Mouse (Mus musculus) hindbrain, embryonic 10.5 days (tissue): ENCODE measurements around the gene Sgms2. TPM values are rescaled to one million over a fixed set of nuclear protein-coding genes. Genes with fewer than 3 reads are reported as not detected.
A peak's percentile ranks its signal among the peaks of the same experiment; 100 is the strongest.

Experiments used
- DNase-seq: peaks from one replicate; pipeline ENCODE4 v3.0.0-alpha.2; 2017; ENCODE audit warnings: low spot score
- H3K27ac ChIP-seq: fragments of 300-500 bp; sonication (generic); 2 replicates; pipeline ENCODE4 v1.5.1; 2016; ENCODE audit warnings: mild to moderate bottlenecking, moderate library complexity
- H3K27me3 ChIP-seq: fragments of 300-500 bp; sonication (generic); 2 replicates; pipeline ENCODE4 v1.6.1; 2016; ENCODE audit warnings: mild to moderate bottlenecking; ENCODE audit not compliant: poor library complexity, insufficient read depth, severe bottlenecking
- H3K36me3 ChIP-seq: fragments of 300-500 bp; sonication (generic); 2 replicates; pipeline ENCODE4 v1.6.1; 2016; ENCODE audit warnings: mild to moderate bottlenecking, moderate library complexity
- H3K4me1 ChIP-seq: fragments of 300-500 bp; sonication (generic); replicated peaks from 2 replicates; pipeline ENCODE4 v1.6.1; 2016; ENCODE audit warnings: mild to moderate bottlenecking
- H3K4me3 ChIP-seq: fragments of 300-500 bp; sonication (generic); 2 replicates; pipeline ENCODE4 v1.5.1; 2016; ENCODE audit warnings: mild to moderate bottlenecking, moderate library complexity
- H3K9me3 ChIP-seq: fragments of 300-500 bp; sonication (generic); 2 replicates; pipeline ENCODE4 v1.6.1; 2016; ENCODE audit warnings: mild to moderate bottlenecking, moderate library complexity
- WGBS: fragments of 180-500 bp; shearing (Covaris S2); methylation state at CpG from one replicate; pipeline ENCODE4 v1.1.7; 2016; 5-methylcytosine and 5-hydroxymethylcytosine counted together
- polyA plus RNA-seq: library from polyadenylated mRNA; unstranded; fragments of >200 nt; fragmentation: Nextera tagmentation; extraction: Ambion mirVana; gene quantifications from 2 replicates; pipeline ENCODE4 v1.2.1, GENCODE M21; 2016

Sgms2 gene
- polyA plus RNA-seq: 0.47 and 2.7 TPM in 2 replicates

DNA sequence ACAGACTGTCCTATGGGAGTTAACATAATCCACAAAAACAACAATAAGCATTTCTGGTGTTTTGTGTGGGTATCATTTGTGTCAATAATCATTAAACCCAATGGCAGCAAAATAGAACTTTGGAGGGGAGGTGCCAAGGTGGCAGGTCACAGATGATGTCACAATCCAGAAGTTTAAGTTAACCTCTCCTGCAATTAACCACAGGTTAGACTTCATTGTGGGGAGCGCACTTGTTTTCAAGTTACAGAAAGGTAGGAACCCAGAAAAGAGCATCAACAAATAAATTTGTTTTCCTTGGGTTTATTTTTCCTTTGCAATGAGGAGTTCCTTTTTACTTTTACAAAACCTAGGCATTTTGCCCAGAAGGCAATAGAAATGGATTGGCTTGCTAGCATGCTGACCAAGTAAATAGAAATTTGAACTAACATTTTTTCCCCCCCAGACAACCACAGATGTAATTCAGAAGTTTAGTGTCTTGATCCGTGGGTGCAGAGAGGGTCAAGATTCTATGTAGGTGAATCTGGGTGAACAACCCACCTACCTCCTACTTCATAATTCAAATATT is at the start of gene Sgms2:
Gene Sgms2 (minus strand): TSS at position 51 of the 565 bp plus-strand sequence.
- 86% methylated on average over 2 of the region's 2 CpGs for WGBS
- Histone ChIP-seq H3K27me3 (peaks cover 81% of the 10 kb centered on the region), H3K4me3 (peak within 1 kb of the TSS; percentile 75), H3K36me3 (no peaks in the 10 kb centered on the region), H3K27ac (peak within 1 kb of the TSS; percentile 84), H3K9me3 (no peaks in the 10 kb centered on the region), H3K4me1 (peaks cover 18% of the 10 kb centered on the region)
- no peak for DNase-seq

DNA sequence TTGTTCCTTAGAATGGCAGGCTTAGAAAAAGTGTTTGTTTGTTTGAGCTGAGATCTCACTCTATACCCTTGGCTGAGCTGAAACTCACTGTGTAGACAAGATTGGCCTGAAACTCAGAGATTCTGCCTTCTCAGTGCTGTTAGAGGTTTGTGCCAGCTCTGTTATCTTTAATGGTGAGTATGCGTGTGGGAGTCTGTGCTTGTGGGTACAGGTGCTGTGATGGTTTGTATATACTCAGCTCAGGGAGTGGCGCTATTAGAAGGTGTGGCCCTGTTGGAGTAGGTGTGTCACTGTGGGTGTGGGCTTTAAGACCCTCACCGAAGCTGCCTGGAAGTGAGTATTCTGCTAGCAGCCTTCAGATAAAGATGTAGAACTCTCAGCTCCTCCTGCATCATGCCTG is 34.0 kb upstream of the Sgms2 start:
- Histone ChIP-seq H3K4me1 (no peaks in the 10 kb centered on the region), H3K9me3 (no peaks in the 10 kb centered on the region), H3K36me3 (no peaks in the 10 kb centered on the region), H3K27ac (no peak overlapping the region), H3K4me3 (no peak overlapping the region), H3K27me3 (no peaks in the 10 kb centered on the region)
- WGBS: 86% methylated on average over 3 of the region's 3 CpGs
- no peak for DNase-seq

DNA sequence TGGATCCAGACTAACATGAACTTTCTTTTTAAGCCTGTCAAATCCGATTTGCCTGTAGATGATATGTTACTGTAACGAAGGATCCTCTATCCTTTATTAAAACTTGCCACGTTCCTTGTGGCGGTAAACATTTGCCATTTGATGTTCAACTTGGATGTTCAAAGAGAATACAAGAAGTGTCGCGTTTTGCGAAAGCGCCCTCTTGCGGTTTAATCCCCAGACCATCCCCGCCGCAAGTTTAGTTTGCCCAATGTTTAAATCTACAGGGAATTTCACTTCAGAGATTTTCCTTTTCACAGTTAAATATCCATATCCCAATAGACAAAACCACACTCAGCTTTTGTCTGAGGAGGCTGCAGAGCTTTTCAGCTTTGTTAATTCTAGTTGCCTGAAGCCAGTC is 33.6 kb upstream of the Sgms2 start:
- H3K9me3 ChIP-seq: no peaks in the 10 kb centered on the region
- WGBS: 29% methylated on average over 11 of the region's 11 CpGs
- no peak overlapping the region for H3K4me3 ChIP-seq
- no peak overlapping the region for H3K27ac ChIP-seq
- no peaks in the 10 kb centered on the region for H3K4me1 ChIP-seq
- no peaks in the 10 kb centered on the region for H3K36me3 ChIP-seq
- peak; percentile 27 for DNase-seq
- H3K27me3 ChIP-seq: no peaks in the 10 kb centered on the region

GRCm38 (mm10) chr3:131524210-131524609 is 33.0 kb upstream of the Sgms2 start:
- WGBS: 79% methylated on average over 5 of the region's 5 CpGs
- DNase-seq: no peak
- Histone ChIP-seq H3K4me1 (no peaks in the 10 kb centered on the region), H3K27ac (no peak overlapping the region), H3K9me3 (no peaks in the 10 kb centered on the region), H3K27me3 (no peaks in the 10 kb centered on the region), H3K4me3 (no peak overlapping the region), H3K36me3 (no peaks in the 10 kb centered on the region)

GRCm38 (mm10) chr3:131523749-131524148 is 32.5 kb upstream of the Sgms2 start:
- no peak for DNase-seq

GRCm38 (mm10) chr3:131522243-131522642 is 31.0 kb upstream of the Sgms2 start:
- Histone ChIP-seq H3K27ac (no peak overlapping the region), H3K36me3 (no peaks in the 10 kb centered on the region), H3K27me3 (no peaks in the 10 kb centered on the region), H3K4me1 (no peaks in the 10 kb centered on the region), H3K4me3 (no peak overlapping the region), H3K9me3 (no peaks in the 10 kb centered on the region)
- WGBS: 93% methylated on average over 7 of the region's 7 CpGs
- no peak for DNase-seq

More at GRCm38 (mm10) chr3:131523749-131524148, 32.5 kb upstream of the Sgms2 start:
- 88% methylated on average over 9 of the region's 9 CpGs for WGBS
- no peaks in the 10 kb centered on the region for H3K36me3 ChIP-seq
- H3K4me1 ChIP-seq: no peaks in the 10 kb centered on the region
- no peak overlapping the region for H3K27ac ChIP-seq
- H3K27me3 ChIP-seq: no peaks in the 10 kb centered on the region
- H3K4me3 ChIP-seq: no peak overlapping the region
- no peaks in the 10 kb centered on the region for H3K9me3 ChIP-seq

- no peaks in the 10 kb centered on the region for H3K36me3 ChIP-seq
- no peaks in the 10 kb centered on the region for H3K27me3 ChIP-seq
- DNase-seq: no peak
- 67% methylated on average over 4 of the region's 4 CpGs for WGBS
- no peak overlapping the region for H3K4me3 ChIP-seq
- H3K4me1 ChIP-seq: no peaks in the 10 kb centered on the region
- H3K9me3 ChIP-seq: no peaks in the 10 kb centered on the region
- no peak overlapping the region for H3K27ac ChIP-seq
Observed at GRCm38 (mm10) chr3:131521206-131521605, 30.0 kb upstream of the Sgms2 start.

- H3K9me3 ChIP-seq: no peaks in the 10 kb centered on the region
- no peak for DNase-seq
- H3K4me3 ChIP-seq: no peak overlapping the region
- H3K27ac ChIP-seq: no peak overlapping the region
- WGBS: 85% methylated on average over 6 of the region's 6 CpGs
- H3K27me3 ChIP-seq: no peaks in the 10 kb centered on the region
- H3K36me3 ChIP-seq: no peaks in the 10 kb centered on the region
- H3K4me1 ChIP-seq: no peaks in the 10 kb centered on the region
Observed at GRCm38 (mm10) chr3:131517756-131518155, 26.5 kb upstream of the Sgms2 start.

GRCm38 (mm10) chr3:131516332-131516999 is 25.3 kb upstream of the Sgms2 start:
- Histone ChIP-seq H3K9me3 (no peaks in the 10 kb centered on the region), H3K4me3 (no peak overlapping the region), H3K27ac (no peak overlapping the region), H3K4me1 (no peaks in the 10 kb centered on the region), H3K27me3 (no peaks in the 10 kb centered on the region), H3K36me3 (no peaks in the 10 kb centered on the region)
- DNase-seq: no peak
- 85% methylated on average over 7 of the region's 7 CpGs for WGBS

- Histone ChIP-seq H3K27ac (no peak overlapping the region), H3K4me3 (no peak overlapping the region), H3K9me3 (no peaks in the 10 kb centered on the region), H3K36me3 (no peaks in the 10 kb centered on the region), H3K27me3 (0 out of 2 replicates have a peak, but pooled peaks cover 1% of the 10 kb centered on the region), H3K4me1 (no peaks in the 10 kb centered on the region)
- DNase-seq: no peak
- WGBS: 77% methylated on average over 8 of the region's 8 CpGs
Observed at GRCm38 (mm10) chr3:131511616-131512015, 20.4 kb upstream of the Sgms2 start.

GRCm38 (mm10) chr3:131508024-131508423 is 16.8 kb upstream of the Sgms2 start:
- peaks cover 18% of the 10 kb centered on the region for H3K27me3 ChIP-seq
- H3K9me3 ChIP-seq: no peaks in the 10 kb centered on the region
- 82% methylated on average over 2 of the region's 2 CpGs for WGBS
- H3K36me3 ChIP-seq: no peaks in the 10 kb centered on the region
- H3K4me3 ChIP-seq: no peak overlapping the region
- no peak overlapping the region for H3K27ac ChIP-seq
- no peaks in the 10 kb centered on the region for H3K4me1 ChIP-seq
- no peak for DNase-seq

DNA sequence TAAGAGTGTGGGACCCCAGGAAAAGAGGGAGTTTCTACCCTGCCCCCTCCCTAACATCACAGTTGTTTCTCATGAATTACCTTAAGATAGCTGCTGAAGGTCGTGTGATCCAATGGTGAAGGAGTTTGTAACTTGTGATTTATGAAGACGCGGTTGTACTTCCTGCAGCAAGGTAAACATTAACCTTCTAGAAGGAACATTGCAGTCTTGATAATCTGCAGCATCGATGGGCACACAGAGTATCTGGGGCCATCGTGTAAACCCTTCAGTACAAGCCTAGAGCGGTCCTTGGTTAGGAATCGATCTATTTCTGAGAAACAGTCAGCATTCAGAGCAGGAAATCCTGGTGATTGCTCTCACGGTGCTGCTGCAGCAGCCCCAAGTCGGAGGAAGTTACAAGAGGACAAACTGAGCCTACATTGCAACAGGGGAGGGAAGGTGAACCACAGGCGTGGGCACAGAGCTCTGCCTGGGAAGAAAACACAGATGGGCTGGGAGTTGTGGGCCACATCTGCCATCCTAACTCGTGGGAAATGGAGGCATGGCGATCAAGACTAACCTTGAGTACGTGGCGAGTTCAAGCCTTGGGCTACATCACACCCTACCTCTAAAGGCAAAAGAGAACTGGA is 13.5 kb upstream of the Sgms2 start:
- peaks cover 27% of the 10 kb centered on the region for H3K27me3 ChIP-seq
- 0 out of 2 replicates have a peak, but pooled peaks cover 3% of the 10 kb centered on the region for H3K4me1 ChIP-seq
- no peak overlapping the region for H3K27ac ChIP-seq
- H3K36me3 ChIP-seq: no peaks in the 10 kb centered on the region
- no peak for DNase-seq
- H3K4me3 ChIP-seq: no peak overlapping the region
- WGBS: 88% methylated on average over 14 of the region's 14 CpGs
- H3K9me3 ChIP-seq: no peaks in the 10 kb centered on the region

GRCm38 (mm10) chr3:131501677-131502370 is 10.6 kb upstream of the Sgms2 start:
- Histone ChIP-seq H3K9me3 (no peaks in the 10 kb centered on the region), H3K4me3 (no peak overlapping the region), H3K4me1 (peaks cover 3% of the 10 kb centered on the region; the same call in 1 of the 2 replicates), H3K36me3 (no peaks in the 10 kb centered on the region), H3K27me3 (peaks cover 30% of the 10 kb centered on the region), H3K27ac (no peak overlapping the region)
- WGBS: 67% methylated on average over 10 of the region's 10 CpGs
- DNase-seq: no peak
